Mouse (Mus musculus): ENCODE measurements at regions not wholly inside any gene's neighbourhood (a gene's known extent, or its start where the extent isn't known, plus 50 kb on each side); places are given as distances from the start of the nearest gene placed in this dataset.

GRCm38 (mm10) chr5:126034846-126035245 lies 503.3 kb downstream of the Tmem132b start:
- DNase-seq: no peak

DNA sequence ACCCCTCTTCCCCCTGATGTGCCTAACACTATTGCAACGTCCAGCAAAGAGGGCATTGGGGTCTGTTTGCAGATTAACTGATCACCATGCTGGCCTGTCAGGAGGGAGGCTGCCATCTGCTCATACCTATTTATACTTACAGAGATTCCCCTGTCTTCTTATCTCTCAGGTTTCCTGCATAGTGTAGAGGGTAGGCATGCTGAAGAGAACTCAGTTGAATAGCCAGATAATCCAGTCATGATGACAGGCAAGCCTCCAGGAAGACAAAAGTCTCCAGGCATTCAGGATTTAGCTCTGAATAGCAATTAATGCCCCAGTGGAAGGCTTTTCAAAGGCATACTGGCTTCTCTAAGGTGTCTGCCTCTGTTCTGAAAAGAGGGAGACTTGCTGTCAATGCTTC lies 505.1 kb downstream of the Tmem132b start:
- DNase-seq: no peak

DNA sequence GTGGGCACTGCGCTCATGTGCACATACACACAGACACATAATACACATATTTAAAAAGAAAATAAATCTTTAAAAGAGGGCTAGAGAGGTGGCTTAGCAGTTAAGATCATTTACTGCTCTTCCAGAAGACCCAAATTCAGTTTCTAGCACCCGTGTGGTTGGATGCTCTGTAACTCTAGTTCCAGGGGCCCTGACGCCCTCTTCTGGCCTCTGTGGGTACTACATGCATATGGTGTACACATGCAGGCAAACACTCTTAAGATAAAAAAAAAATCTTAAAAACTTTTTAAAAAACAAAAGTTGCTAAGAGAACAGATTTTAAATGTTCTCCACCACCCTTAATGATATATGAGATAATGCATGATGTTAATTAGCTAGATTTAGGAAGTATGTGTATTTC lies 514.2 kb downstream of the Tmem132b start:
- no peak for DNase-seq

DNA sequence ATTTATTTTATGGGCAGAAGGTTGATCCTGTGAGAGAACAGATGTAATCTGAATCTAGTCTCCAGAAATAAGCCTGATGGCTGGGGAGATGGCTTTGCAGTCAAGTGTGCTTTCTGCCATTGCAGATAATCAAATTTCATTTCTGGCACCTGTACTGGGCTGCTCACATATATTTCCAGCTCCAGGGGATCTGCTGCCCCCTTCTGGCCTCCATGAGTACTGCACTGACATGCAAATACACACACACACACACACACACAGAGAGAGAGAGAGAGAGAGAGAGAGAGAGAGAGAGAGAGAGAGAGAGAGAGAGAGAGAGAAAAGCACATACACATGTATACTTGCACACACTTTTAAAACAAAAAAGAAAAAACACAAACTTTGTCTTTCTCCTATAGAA lies 532.1 kb downstream of the Tmem132b start:
- no peak for DNase-seq

DNA sequence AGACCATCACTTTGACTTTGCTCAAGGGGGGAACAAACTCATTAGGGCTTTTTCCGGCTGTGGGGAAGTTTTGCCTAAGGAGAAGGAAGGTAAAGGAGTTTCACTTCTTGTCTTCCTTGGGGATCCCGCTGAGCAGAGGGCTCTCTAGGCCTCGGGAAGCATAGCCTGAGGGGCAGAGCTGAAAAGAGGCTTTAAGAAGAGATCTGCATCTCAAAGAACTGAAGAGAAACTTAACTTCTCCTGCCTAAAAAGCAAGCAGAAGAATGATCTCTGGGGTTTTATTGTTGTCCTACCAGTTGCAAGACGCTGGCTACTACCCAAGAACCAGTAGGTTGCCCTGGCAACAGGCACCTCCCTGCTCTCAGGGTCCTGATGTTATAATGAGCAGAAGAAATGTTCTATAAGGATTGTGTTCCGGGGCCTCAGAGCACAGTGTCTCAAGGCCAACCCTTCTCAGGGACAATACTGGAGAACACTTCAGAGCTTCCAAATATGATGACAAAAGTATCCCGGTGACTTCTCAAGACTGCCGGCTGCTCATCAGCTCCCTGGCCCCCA lies 547.8 kb downstream of the Tmem132b start:
- DNase-seq: no peak

DNA sequence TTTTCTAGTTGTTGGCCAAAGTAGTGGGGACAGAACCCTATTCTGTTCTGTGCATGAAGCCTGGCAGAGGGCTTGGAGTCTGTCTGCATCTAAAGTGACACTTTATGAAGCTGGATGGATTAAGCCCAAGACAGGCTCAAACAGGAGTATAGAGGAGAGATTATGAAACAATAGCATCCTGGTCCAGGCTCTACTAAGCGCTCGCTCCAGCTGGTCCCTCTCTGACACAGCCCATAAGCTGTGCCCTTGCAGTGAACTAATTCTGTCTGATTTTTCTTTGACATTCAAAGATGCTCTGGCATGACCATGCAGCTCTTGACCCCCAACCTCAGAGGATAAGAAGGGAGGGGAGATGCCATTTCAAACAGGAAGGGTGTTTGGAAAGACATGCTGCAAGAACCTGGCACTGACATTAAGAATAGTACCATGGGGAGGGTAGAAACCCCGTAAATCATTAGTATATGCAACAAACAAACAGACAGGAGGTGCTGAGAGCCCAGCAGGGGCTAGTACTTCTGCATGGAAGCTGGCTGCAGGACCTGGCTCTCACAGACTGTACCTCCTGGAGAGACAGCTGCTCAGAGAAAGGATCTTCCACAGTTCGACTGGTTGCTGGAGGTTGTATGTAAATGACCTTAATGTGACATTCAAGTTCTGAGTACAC lies 556.8 kb downstream of the Tmem132b start:
- no peak for DNase-seq

DNA sequence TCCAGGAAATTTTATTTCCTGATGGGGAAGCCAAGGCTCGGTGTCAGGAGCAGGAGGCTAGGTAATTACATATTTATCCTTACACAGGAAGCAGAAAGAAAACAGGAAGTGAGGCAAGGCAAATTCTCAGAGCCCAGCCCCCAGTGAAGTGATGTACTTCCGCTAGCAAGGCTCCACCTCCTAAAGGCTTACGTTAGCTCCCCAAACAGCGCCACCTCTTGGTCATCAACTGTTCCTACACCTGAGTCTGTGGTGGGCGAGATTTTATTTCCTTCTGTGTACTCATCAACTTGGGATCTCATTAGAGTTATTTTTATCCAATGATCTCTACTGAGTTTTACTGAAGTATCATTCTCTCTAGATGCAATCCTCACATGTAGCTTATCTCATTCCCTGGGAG lies 561.6 kb downstream of the Tmem132b start:
- DNase-seq: no peak

DNA sequence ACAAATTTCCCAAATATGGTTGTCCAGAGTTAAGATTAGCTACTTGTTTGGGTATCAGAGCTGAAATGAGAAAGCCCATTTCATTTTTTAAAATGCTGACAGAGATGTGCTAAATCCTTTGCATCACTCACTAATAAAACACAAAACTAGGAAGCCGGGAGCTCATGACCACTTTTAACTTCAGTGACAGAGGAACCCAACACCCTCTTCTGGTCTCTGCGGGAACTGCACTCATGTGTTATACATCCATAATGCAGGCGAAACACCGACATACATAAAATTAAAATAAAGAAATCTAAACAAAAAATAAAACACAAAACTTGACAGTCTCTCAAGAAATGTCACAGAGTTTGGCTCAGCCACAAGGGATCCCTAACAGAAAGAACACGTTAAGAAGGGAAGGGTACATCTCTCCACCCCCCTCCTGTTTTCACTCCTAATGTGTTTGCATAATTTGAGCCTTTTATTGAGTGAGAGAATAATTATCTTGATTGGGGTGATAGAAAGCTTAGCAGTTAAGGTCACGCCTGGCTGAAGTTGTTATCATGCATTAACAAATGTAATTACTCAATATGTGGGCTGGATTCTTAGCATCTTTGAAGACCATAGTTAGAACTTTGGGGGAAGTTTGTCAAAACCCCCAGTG lies 565.2 kb downstream of the Tmem132b start:
- no peak for DNase-seq

- no peak for DNase-seq
These were observed 565.7 kb downstream of the Tmem132b start for GRCm38 (mm10) chr5:126097262-126097628.

DNA sequence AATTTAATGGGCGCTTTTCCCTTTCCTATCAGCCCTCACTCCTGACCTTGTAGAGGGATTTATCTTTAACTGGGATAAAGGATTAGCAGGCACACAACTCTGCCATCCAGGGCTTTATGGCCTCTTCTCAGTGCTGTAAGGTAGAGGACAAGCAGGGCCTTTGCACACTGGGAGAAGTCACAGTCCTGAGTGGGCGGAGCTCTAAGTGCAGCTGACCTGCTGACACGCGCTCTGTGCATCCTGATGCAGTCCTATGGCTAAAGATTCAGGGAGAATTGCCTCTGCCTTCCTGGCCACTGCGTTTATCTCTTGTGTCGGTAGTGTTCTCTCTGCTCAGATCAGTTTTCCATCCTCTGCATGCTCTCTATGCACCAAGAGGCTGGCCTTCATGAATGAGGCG lies 566.9 kb downstream of the Tmem132b start:
- DNase-seq: no peak

DNA sequence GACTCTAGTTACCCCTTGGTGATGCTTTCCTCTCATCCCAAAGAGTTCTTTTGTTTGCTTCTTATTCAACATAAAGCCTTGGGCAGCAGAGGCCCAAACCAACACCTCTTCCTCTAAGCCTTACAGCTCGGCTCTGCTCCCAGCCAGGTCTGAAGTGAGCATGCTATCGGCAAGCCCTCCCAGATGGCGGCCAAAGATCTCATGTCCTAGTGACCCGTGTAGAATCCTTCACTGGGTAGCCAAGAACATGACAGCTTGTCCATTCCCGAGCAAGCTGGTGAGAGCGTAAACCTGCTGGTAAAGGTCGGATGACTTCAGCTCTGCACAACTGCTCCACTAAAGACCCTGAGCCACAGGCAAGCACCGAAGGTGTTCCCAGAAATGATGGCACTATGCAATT lies 568.4 kb downstream of the Tmem132b start:
- no peak for DNase-seq

DNA sequence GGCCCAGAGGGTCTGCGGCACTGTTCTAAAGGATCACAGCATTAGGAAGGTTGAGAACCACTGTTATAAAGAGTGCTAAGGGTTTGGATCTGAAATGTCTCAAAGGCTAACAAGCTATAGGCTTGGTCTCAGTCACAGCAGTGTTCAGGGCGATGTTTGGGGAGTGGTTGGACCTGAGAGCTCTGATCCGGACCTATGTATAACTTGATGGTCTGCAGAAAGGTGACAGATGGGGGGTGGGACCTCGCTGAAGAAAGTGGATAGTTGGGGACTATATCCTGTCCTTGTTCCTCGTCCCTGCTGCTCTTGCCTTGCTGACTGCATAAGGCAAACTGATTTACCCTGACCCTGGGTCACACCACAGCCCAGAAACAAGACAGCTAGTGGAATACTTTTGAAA lies 572.9 kb downstream of the Tmem132b start:
- no peak for DNase-seq

GRCm38 (mm10) chr5:126104883-126105282 lies 573.3 kb downstream of the Tmem132b start:
- no peak for DNase-seq

DNA sequence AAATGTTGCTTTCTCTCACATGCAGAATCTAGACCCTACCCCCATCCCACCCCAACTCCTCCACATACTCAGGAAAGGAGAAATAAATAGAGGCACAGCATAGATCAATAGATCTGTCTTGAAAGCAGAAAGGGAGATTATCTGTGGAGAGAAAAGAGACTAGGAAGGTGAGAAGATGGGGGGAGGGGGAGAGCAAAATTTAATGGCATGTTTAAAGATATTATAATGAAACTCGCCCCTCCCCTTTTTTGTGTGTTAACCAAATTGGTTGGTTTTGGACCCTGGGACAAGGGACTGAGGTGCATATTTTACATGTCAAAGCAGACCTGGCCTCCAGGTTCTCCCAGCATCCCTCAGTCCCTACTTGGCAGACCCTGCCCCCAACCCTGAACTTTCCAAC lies 573.9 kb downstream of the Tmem132b start:
- no peak for DNase-seq

- no peak for DNase-seq
These were observed 575.4 kb downstream of the Tmem132b start for GRCm38 (mm10) chr5:126107020-126107419.

GRCm38 (mm10) chr5:126108837-126109236 lies 577.3 kb downstream of the Tmem132b start:
- DNase-seq: no peak

GRCm38 (mm10) chr5:126117291-126117690 lies 585.7 kb downstream of the Tmem132b start:
- DNase-seq: no peak

- no peak for DNase-seq
These were observed 586.4 kb downstream of the Tmem132b start for GRCm38 (mm10) chr5:126117906-126118521.

DNA sequence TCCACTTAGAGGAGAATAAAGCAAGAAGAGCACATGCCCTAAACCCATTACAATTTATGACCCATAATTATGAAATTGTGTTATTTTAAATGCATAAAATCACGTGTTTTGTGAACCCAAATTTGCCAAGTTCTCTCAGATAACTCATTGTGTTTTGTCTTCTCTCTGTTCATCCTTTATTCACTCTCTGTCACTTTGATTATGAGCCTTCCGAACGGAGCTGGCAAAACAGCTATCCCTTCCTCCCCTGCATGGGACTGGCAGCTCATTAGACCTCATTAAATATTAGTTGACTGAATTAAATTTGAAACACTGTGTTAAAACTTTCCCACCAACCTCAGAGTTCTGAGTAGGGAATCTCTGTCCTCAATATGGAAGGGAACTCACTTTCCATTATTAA lies 587.2 kb downstream of the Tmem132b start:
- DNase-seq: no peak

DNA sequence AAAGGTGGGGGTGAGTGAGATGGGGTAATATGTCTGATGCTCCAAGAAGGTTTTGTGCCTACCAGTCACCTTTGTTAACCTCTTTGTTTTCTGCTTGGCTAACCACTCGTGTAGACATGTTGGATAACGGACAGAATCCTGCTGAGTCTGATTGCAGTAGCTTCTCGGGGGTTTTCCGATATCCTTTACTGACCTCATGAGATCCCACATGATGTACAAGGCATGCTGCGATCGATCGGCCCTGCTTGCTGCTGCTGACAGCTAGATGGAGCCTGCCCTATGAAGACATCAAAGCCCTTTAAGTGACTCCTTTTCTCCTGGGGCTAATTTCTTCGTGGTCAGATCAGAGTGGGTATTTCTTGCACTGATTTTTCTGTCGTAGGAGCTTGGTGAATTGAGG lies 591.6 kb downstream of the Tmem132b start:
- no peak for DNase-seq

- DNase-seq: no peak
These were observed 595.9 kb downstream of the Tmem132b start for GRCm38 (mm10) chr5:126127486-126127885.

- DNase-seq: no peak
These were observed 617.3 kb downstream of the Tmem132b start for GRCm38 (mm10) chr5:126148908-126149307.

GRCm38 (mm10) chr5:126155216-126155880 lies 623.8 kb downstream of the Tmem132b start:
- no peak for DNase-seq

- no peak for DNase-seq
These were observed 654.5 kb downstream of the Tmem132b start for GRCm38 (mm10) chr5:126186111-126186510.

Measured in kidney, adult 11 months (tissue).